Mouse (Mus musculus) G1E (cell line): ENCODE results near the gene Myh9.

Experiments used
- CTCF ChIP-seq: IDR thresholded peaks from 2 replicates; pipeline ENCODE4 v1.5.1; 2012; ENCODE audit warnings: low read depth, low read length, inconsistent platforms, mixed read lengths
- GATA1 ChIP-seq: IDR thresholded peaks from 2 replicates; pipeline ENCODE4 v1.6.1; 2012; ENCODE audit warnings: borderline replicate concordance, low read length, inconsistent platforms, mixed read lengths
- POLR2AphosphoS5 ChIP-seq: IDR thresholded peaks from 2 replicates; pipeline ENCODE4 v1.6.1; 2012; ENCODE audit warnings: low read depth, low read length, inconsistent platforms; ENCODE audit not compliant: insufficient replicate concordance
- TAL1 ChIP-seq: conservative IDR thresholded peaks from 2 replicates; pipeline ENCODE4 v1.6.1; 2012; ENCODE audit warnings: low read depth, low read length, inconsistent platforms, mixed read lengths

DNA sequence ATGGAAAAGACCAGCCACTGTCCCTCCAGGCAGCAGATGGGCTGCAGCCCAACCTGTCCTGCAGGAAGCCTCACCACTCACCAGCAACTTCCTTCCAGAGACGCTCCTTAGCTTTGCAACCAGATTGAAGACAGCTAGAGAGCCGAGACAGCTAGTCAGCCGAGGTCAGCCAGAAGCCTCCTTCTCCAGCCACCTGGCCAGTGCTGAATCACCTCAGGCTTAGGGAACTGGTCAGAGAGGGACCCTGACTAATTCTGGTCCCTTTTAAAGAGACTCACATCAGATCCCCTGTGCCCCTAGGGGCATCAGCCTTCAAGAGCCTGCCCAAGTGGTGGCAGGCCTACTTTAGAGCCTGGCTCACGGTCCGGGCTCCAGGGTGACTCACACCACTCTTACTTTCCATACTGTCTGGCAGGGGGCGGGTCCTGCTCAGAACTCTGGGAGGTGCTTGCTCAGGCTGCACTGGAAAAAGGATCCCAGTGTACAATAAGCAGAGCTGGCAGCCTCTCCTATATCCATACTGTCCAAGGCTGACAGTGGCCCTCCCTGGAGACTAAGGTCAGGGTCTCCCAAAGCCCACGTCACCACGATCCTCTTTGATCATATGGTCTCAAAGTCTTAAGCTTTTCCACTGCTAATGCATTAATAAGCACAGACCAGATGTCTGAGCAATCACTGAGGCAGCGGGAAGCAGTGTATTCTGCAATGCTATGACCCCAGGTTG is 5.9 kb downstream of the Myh9 start:
- TF ChIP-seq CTCF (no peak), GATA1 (no peak), TAL1 (no peak), POLR2AphosphoS5 (no peak)
